Mouse (Mus musculus) effector memory CD4-positive, alpha-beta T cell, adult 5 months (primary cell): ENCODE measurements around the gene Olfr486. TPM values are rescaled to one million over a fixed set of nuclear protein-coding genes. Genes with fewer than 3 reads are reported as not detected.

Source experiments
- polyA plus RNA-seq: library from polyadenylated mRNA; unstranded; fragments of 100-300 nt; shearing (Covaris generic); gene quantifications from one replicate; pipeline ENCODE4 v1.2.1, GENCODE M21; 2017

Gene Olfr486
- not detected for polyA plus RNA-seq

DNA sequence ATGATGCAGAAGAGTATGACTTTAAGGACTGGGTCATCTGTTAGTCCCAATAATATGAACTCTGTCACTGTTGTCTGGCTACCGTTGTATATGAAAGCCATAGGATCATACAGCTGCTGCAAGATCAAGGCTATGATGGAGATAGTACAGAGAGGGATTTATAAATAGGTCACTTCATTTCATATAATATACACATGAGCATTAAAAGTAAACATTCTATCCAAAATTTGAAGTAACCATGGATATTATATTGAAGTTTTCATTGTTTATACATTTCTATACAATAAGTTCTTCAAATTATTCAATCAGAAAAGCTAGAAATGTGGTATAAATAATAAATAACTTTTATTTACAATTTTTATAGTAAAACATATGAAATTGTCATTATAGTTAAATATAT lies at the start of gene Olfr486:
Olfr486 (minus strand) TSS at position 101 of the 400 bp plus-strand sequence.

GRCm38 (mm10) chr7:108214536-108214935 lies 42.0 kb upstream of the Olfr486 start, which contains the start of gene Olfr487:
Gene Olfr487 (minus strand): TSS chr7:108214636.

GRCm38 (mm10) chr7:108159771-108160170 lies 12.8 kb downstream of the Olfr486 start, which contains the start of gene Olfr485:
Gene Olfr485 (minus strand): TSS chr7:108159871.

GRCm38 (mm10) chr7:108127349-108127748 lies 45.2 kb downstream of the Olfr486 start, which contains the start of gene Olfr484:
Gene Olfr484 (minus strand): TSS chr7:108127449.

Other genes with a start within 250 kb of the Olfr486 start
- gene Olfr473, start 242.3 kb downstream of the Olfr486 start, polyA plus RNA-seq = not detected
- gene Olfr474, start 218.1 kb downstream of the Olfr486 start, polyA plus RNA-seq = not detected
- not detected for gene Olfr476, start 207.9 kb downstream of the Olfr486 start, polyA plus RNA-seq
- not detected for gene Olfr477, start 186.0 kb downstream of the Olfr486 start, polyA plus RNA-seq
- not detected for gene Olfr478, start 138.8 kb downstream of the Olfr486 start, polyA plus RNA-seq
- not detected for gene Olfr479, start 122.0 kb downstream of the Olfr486 start, polyA plus RNA-seq
- not detected for gene Olfr480, start 105.4 kb downstream of the Olfr486 start, polyA plus RNA-seq
- 0.09 TPM for gene Olfr481, start 92.9 kb downstream of the Olfr486 start, polyA plus RNA-seq
- not detected for gene Olfr482, start 75.2 kb downstream of the Olfr486 start, polyA plus RNA-seq
- gene Olfr483, start 71.9 kb downstream of the Olfr486 start, polyA plus RNA-seq = not detected
- 0.07 TPM for gene Olfr484, start 45.3 kb downstream of the Olfr486 start, polyA plus RNA-seq
- gene Olfr485, start 12.9 kb downstream of the Olfr486 start, polyA plus RNA-seq = not detected
- not detected for gene Olfr487, start 41.9 kb upstream of the Olfr486 start, polyA plus RNA-seq
- not detected for gene Olfr488, start 85.6 kb upstream of the Olfr486 start, polyA plus RNA-seq
- not detected for gene Olfr490, start 116.2 kb upstream of the Olfr486 start, polyA plus RNA-seq
- gene Olfr491, start 140.7 kb upstream of the Olfr486 start, polyA plus RNA-seq = not detected
- not detected for gene Olfr492, start 150.9 kb upstream of the Olfr486 start, polyA plus RNA-seq
- not detected for gene Olfr493, start 174.2 kb upstream of the Olfr486 start, polyA plus RNA-seq
- gene Olfr494, start 192.6 kb upstream of the Olfr486 start, polyA plus RNA-seq = not detected
- gene Olfr495, start 220.4 kb upstream of the Olfr486 start, polyA plus RNA-seq = not detected
- not detected for gene Olfr497, start 247.7 kb upstream of the Olfr486 start, polyA plus RNA-seq